Mouse (Mus musculus) forebrain, embryonic 12.5 days (tissue): ENCODE measurements around the gene Adam11. TPM values are rescaled to one million over a fixed set of nuclear protein-coding genes. Genes with fewer than 3 reads are reported as not detected.

Experiments
- ATAC-seq: fragments of 200-750 bp; cut with Nextera tagmentation; 2 replicates; pipeline ENCODE4 v1.8.0; 2017; ENCODE audit warnings: moderate TSS enrichment; ENCODE audit not compliant: low FRiP score
- H3K27ac ChIP-seq: fragments of 300-500 bp; sonication (generic); 2 replicates; pipeline ENCODE4 v1.5.1; 2016; ENCODE audit warnings: mild to moderate bottlenecking
- H3K27me3 ChIP-seq: fragments of 300-500 bp; sonication (generic); 2 replicates; pipeline ENCODE4 v1.6.1; 2016; ENCODE audit warnings: mild to moderate bottlenecking
- H3K36me3 ChIP-seq: fragments of 300-500 bp; sonication (generic); replicated peaks from 2 replicates; pipeline ENCODE4 v1.6.1; 2016; ENCODE audit warnings: mild to moderate bottlenecking
- H3K4me1 ChIP-seq: fragments of 300-500 bp; sonication (generic); 2 replicates; pipeline ENCODE4 v1.6.1; 2016
- H3K4me2 ChIP-seq: fragments of 300-500 bp; sonication (generic); 2 replicates; pipeline ENCODE4 v1.6.1; 2016; ENCODE audit warnings: mild to moderate bottlenecking, moderate library complexity
- H3K4me3 ChIP-seq: fragments of 300-500 bp; sonication (generic); replicated peaks from 2 replicates; pipeline ENCODE4 v1.5.1; 2016; ENCODE audit warnings: mild to moderate bottlenecking
- H3K9ac ChIP-seq: fragments of 300-500 bp; sonication (generic); 2 replicates; pipeline ENCODE4 v1.6.1; 2016; ENCODE audit warnings: mild to moderate bottlenecking
- H3K9me3 ChIP-seq: fragments of 300-500 bp; sonication (generic); 2 replicates; pipeline ENCODE4 v1.6.1; 2016
- WGBS: fragments of 180-500 bp; shearing (Covaris S2); methylation state at CpG from one replicate; pipeline ENCODE4 v1.1.7; 2016; 5-methylcytosine and 5-hydroxymethylcytosine counted together
- polyA plus RNA-seq: library from polyadenylated mRNA; unstranded; fragments of >200 nt; fragmentation: Nextera tagmentation; extraction: Ambion mirVana; gene quantifications from 2 replicates; pipeline ENCODE4 v1.2.1, GENCODE M21; 2016

Gene Adam11
- polyA plus RNA-seq, 1 experiment from 2014 or later = 23.0 TPM

DNA sequence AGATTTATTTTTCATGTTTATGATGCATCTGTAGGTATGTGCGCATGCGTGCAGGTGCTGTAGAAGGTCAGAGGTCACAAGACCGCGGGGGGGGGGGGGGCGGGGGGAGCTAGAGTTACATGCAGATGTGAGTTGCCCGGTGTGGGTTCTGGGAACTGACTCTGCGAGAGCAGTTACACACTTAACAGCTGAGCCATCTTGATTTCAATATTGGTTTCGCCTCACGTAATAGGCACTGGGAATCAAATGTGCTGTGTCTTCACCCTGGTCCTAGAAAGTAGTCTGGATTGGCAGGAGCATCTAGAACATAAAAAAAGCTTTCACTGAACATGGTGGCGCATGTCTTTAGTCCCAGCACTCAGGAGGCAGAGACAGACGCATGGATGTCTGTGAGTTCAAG lies 20.6 kb upstream of the Adam11 start:
- Histone ChIP-seq H3K4me3 (no peak overlapping the region), H3K27ac (no peak overlapping the region), H3K9me3 (no peaks in the 10 kb centered on the region), H3K27me3 (peaks cover 29% of the 10 kb centered on the region), H3K9ac (no peak overlapping the region), H3K4me2 (no peak overlapping the region), H3K36me3 (no peaks in the 10 kb centered on the region), H3K4me1 (peaks cover 18% of the 10 kb centered on the region)
- WGBS = 47% methylated on average over 11 of the region's 11 CpGs
- ATAC-seq = no peak

DNA sequence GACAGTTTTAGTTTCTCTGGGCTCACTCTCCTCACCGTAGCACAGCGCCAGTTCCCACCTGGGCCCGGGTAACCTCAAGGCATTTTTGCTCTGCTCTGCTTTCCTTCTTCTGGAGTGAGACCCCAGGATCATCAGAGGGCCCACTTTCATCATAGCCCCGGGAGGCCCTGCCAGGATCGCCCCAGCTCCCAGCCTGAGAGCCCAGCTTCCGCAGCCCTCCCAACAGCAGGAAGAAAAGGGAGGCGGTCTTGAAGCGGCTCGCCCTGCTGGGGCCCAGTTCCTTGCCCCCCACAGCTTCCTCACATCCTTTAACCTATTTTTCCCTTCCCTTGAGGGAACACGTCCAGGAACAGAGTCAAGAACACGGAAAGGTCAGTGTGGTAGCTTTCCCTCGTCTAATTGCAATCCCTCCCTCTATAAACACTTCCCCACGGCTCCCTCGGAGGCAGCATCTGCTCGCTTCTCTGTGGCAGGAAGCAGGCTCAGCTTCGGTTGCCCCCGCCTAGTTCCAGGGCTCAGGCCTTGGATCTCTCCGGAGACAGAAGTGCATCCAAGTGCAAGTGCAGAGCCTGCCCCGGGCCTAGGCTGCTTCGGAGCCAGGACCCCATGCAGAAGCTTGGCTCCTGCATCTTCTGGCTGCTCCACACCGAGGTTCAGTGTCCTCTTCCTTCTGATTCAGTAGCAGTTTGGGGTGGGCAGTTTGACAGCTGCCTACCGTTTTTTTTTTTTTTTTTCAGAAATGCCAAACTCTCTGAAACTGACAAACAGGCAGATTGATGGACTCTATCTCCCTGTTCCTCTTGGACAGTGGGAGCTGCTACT lies 19.9 kb upstream of the Adam11 start:
- H3K9me3 ChIP-seq = no peaks in the 10 kb centered on the region
- H3K27ac ChIP-seq = no peak overlapping the region
- H3K27me3 ChIP-seq = peaks cover 29% of the 10 kb centered on the region
- peaks cover 18% of the 10 kb centered on the region for H3K4me1 ChIP-seq
- WGBS = 12% methylated on average over 22 of the region's 22 CpGs
- H3K9ac ChIP-seq = no peak overlapping the region
- no peak overlapping the region for H3K4me3 ChIP-seq
- H3K4me2 ChIP-seq = peak overlapping the region; percentile 15; the same call in 1 of the 2 replicates
- ATAC-seq = no peak
- no peaks in the 10 kb centered on the region for H3K36me3 ChIP-seq

DNA sequence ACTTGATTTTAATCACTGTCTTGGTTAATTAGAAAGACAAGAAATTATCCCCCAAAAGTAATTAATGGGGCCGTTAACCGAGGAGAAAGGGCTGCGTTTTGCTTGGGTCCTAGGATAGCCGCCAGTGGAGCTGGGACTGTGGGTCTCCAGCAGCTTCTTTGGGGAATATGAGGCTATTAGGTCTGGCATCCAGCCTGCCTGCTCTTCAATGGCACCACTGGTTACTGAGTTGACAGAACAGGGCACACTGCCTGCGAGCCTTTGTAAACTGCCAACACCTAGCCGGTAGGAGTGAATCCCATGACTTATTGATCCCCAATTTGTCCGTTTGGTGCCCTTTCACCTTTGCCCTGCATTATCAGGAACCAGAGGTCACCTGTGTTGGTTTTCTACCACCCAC lies 19.2 kb upstream of the Adam11 start:
- H3K4me3 ChIP-seq = no peak overlapping the region
- no peaks in the 10 kb centered on the region for H3K9me3 ChIP-seq
- ATAC-seq = no peak

DNA sequence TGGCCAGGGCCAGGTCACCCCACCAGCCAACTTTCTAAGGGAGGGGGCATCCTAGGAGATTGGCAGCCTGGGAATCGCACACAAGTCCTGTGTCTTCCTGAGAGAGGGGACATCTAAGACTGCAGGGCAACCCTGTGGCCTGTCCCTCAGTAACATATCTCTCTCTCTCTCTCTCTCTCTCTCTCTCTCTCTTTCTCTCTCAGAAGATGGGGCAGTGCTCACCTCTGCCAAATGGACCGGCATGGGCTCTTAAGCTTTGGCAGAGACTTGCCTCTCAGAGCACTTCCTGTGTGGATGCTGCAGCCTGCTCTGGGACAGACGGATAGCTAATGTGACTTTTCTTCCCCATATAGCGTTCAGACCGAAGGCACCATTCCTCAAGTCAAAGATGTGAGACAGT lies 18.4 kb upstream of the Adam11 start:
- 90% methylated on average over 5 of the region's 5 CpGs for WGBS
- Histone ChIP-seq H3K36me3 (no peaks in the 10 kb centered on the region), H3K9ac (no peak overlapping the region), H3K4me2 (no peak overlapping the region), H3K4me3 (no peak overlapping the region), H3K27ac (no peak overlapping the region), H3K4me1 (peaks cover 18% of the 10 kb centered on the region), H3K9me3 (no peaks in the 10 kb centered on the region), H3K27me3 (peaks cover 25% of the 10 kb centered on the region)
- ATAC-seq = no peak

More for the DNA sequence above, 19.2 kb upstream of the Adam11 start:
- H3K36me3 ChIP-seq = no peaks in the 10 kb centered on the region
- H3K4me2 ChIP-seq = no peak overlapping the region
- 37% methylated on average over 7 of the region's 7 CpGs for WGBS
- peaks cover 18% of the 10 kb centered on the region for H3K4me1 ChIP-seq
- H3K27ac ChIP-seq = no peak overlapping the region
- no peak overlapping the region for H3K9ac ChIP-seq
- peaks cover 29% of the 10 kb centered on the region for H3K27me3 ChIP-seq

DNA sequence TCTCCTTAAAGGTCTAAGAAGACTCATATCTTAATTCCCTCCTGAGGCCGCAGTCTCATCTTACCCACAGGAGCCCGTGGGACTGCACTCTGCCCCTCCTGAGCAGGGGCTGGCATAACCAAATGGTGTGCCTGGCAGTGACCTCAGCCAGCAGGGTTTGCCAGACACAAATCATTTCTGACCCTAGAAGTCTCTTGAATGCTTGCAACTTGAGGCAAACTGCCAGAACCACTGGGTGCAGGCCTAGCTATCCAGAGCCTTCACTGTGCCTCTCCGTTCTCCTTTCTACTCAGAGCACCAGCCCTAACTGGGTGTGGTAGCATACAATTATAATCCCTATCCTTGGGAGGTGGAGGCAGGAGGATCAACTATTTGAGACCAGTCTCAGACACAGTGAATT lies 16.5 kb upstream of the Adam11 start:
- Histone ChIP-seq H3K9me3 (no peaks in the 10 kb centered on the region), H3K9ac (no peak overlapping the region), H3K4me2 (no peak overlapping the region), H3K27me3 (peaks cover 12% of the 10 kb centered on the region; the same call in 1 of the 2 replicates), H3K4me3 (no peak overlapping the region), H3K36me3 (no peaks in the 10 kb centered on the region), H3K4me1 (peaks cover 14% of the 10 kb centered on the region), H3K27ac (no peak overlapping the region)
- no peak for ATAC-seq
- 89% methylated on average over 3 of the region's 3 CpGs for WGBS

DNA sequence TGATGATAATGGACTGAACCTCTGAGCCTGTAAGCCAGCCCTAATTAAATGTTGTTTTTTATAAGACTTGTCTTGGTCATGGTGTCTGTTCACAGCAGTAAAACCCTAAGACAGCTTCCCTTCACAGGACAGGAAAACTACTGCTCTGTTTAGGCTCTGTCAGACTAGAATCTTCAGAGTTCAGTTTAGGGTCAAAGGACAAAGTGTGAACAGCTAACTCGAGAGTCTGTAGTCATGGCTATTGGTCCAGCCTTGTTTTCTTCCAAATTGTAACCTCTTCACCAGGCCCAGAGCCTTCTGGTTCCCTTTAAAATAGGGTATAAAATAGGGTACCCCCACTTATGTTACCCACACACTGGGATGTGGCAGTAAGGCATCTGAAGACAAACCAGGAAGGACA lies 13.4 kb upstream of the Adam11 start:
- peaks cover 2% of the 10 kb centered on the region; the same call in 1 of the 2 replicates for H3K4me1 ChIP-seq
- WGBS = 78% methylated on average over 1 of the region's 1 CpGs
- no peak for ATAC-seq
- H3K4me2 ChIP-seq = no peak overlapping the region
- no peak overlapping the region for H3K27ac ChIP-seq
- peaks cover 1% of the 10 kb centered on the region; the same call in 1 of the 2 replicates for H3K27me3 ChIP-seq
- no peaks in the 10 kb centered on the region for H3K9me3 ChIP-seq
- H3K36me3 ChIP-seq = no peaks in the 10 kb centered on the region
- no peak overlapping the region for H3K9ac ChIP-seq
- H3K4me3 ChIP-seq = no peak overlapping the region

DNA sequence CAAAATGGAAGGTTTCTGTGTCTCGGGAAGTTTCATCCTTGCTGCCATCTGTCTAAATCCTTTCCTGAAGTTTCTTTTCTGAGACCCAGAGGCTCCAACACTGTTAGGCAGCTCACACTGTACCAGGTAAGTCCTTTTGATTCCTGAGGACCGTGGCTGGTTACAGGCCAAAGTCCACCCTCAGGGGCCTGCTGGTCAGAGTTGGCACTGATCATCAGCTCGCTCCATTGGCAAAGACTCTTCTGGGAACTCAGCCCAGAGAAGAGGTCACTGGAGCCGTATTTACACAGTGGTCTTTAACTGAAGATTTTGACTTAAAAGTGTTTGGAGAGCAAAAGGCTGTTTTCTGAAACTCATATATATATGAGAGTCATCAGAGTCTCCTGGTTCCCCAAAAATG lies 12.9 kb upstream of the Adam11 start:
- Histone ChIP-seq H3K27ac (no peak overlapping the region), H3K27me3 (no peaks in the 10 kb centered on the region; the same call in 1 of the 2 replicates), H3K9me3 (no peaks in the 10 kb centered on the region), H3K4me1 (peaks cover 7% of the 10 kb centered on the region), H3K4me2 (no peak overlapping the region), H3K9ac (no peak overlapping the region), H3K4me3 (no peak overlapping the region), H3K36me3 (no peaks in the 10 kb centered on the region)
- ATAC-seq = no peak
- 79% methylated on average over 4 of the region's 4 CpGs for WGBS

DNA sequence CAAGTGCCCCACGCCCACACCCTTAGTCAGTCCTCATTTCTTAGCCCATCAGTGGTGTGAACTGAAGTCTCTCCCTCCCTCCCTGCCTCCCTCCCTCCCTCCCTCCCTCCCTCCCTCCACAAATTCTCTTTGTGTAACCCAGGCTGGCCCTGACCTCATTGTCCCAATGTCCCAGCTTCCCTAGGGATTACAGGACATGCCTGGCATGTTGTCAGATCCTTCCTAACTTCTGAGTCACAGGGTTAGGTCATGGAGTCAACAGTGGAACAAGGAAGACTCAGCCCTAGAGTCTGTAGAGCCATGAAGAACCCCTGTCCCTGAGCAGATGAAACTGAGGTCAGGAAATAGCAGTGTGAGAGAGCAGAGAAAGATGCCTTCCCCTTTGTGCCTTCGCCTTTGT lies 11.5 kb upstream of the Adam11 start:
- H3K4me2 ChIP-seq = no peak overlapping the region
- no peak for ATAC-seq
- no peaks in the 10 kb centered on the region for H3K36me3 ChIP-seq
- 82% methylated on average over 2 of the region's 2 CpGs for WGBS
- no peaks in the 10 kb centered on the region; the same call in 1 of the 2 replicates for H3K27me3 ChIP-seq
- peaks cover 20% of the 10 kb centered on the region for H3K4me1 ChIP-seq
- no peak overlapping the region for H3K27ac ChIP-seq
- H3K4me3 ChIP-seq = no peak overlapping the region
- H3K9me3 ChIP-seq = no peaks in the 10 kb centered on the region
- no peak overlapping the region for H3K9ac ChIP-seq

DNA sequence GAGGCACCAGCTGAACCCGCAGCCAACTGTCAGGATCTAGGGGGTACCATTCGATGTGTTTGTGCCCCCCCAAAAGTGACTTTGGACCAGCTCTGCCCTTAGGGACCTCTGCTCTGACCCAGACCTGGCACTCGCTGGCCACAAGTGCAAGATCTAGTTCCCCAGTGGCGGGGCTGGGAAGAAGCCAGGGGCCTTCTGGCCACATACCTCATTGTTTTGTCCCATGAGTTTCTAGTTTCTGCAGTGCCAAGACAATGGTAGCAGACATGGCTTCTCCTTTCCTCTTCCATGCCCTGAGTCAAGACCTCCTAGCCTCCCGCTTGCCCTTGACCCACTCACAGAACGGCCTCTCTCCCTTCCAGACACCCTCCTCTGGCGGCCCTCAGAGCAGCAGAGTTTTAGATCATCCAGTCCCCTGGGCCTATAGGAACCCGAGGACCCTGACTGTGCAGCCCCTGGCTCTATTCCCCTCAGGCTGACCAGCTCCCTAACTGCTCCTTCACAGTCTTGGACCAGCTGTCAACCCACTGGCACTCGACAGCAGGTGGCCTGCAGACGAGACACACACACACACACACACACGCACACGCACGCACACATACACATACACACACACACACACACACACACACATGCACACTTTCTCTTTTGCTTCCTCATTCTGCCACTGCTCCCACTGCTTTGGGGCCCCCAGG lies 8.2 kb upstream of the Adam11 start:
- WGBS = 61% methylated on average over 13 of the region's 13 CpGs
- no peak overlapping the region for H3K27ac ChIP-seq
- no peak overlapping the region for H3K4me2 ChIP-seq
- H3K4me1 ChIP-seq = peaks cover 25% of the 10 kb centered on the region
- no peaks in the 10 kb centered on the region for H3K36me3 ChIP-seq
- peak overlapping the region; percentile 38; the same call in 1 of the 2 replicates for H3K9ac ChIP-seq
- H3K9me3 ChIP-seq = no peaks in the 10 kb centered on the region
- no peak overlapping the region for H3K4me3 ChIP-seq
- peaks cover 6% of the 10 kb centered on the region; the same call in 1 of the 2 replicates for H3K27me3 ChIP-seq
- ATAC-seq = peak; percentile 56; the same call in 1 of the 2 replicates

DNA sequence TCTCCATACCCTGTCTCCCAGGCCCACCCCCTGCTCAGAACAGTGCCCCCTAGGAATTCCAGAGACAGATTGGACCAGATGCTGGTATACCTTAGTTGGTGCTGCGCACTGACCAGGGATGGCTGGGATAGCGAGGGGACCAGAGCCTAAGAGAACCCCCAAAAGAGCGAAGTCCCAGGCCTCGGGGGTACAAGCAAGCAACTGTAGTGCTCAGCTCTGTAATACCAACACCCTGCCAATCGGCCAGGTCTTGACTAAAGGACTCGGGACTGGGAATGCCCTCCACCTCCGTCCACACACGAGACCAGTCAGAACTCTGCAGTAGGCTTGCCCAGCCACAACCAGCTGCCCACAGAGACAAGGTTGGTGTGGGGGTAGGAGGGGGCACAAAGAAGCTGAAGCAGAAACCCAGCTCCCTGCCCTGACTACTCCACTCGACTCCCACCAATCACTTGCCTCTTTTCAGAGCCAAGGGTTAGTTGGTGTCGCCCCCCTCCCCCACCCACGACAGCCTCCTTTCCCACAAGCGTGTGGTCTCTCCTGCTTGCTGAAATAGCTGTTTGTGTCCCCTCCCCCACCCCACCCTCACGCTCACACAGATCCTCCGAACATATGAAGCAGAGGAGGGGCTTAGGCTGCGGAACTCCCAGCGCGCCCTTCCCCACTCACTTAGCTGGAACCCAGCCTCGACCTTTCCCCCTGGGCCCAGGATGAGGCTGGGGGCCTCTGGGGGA lies 7.5 kb upstream of the Adam11 start:
- H3K4me2 ChIP-seq = peak overlapping the region; percentile 25
- H3K9me3 ChIP-seq = no peaks in the 10 kb centered on the region
- peak overlapping the region; percentile 38 for H3K9ac ChIP-seq
- 0 out of 2 replicates have a peak overlapping the region, but pooled peaks have one; percentile 11 for H3K27ac ChIP-seq
- 47% methylated on average over 18 of the region's 18 CpGs for WGBS
- H3K27me3 ChIP-seq = peaks cover 6% of the 10 kb centered on the region; the same call in 1 of the 2 replicates
- H3K4me1 ChIP-seq = peaks cover 25% of the 10 kb centered on the region
- no peaks in the 10 kb centered on the region for H3K36me3 ChIP-seq
- ATAC-seq = peak; percentile 54
- H3K4me3 ChIP-seq = 0 out of 2 replicates have a peak overlapping the region, but pooled peaks have one; percentile 7

DNA sequence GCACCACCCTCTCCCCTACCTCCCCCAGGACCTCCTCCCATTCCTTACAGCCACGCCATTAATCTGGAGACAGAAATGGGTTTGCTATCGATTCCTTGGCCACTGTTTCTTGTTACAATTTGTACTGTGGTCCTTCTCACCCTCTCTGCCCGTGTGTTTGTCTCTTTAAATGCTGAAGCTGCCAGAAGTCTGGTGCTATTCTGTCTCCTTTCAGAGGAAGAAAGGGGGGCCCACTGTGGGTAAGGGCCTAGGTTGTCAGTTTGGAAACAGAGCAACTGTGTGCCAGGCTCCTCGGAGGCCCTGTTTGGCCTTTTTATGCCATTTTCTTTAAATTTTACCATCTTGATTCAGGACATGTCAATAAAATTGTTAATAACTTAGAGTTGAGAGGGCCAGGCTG lies 6.8 kb upstream of the Adam11 start:
- H3K27ac ChIP-seq = peak overlapping the region; percentile 36; the same call in 1 of the 2 replicates
- 28% methylated on average over 4 of the region's 4 CpGs for WGBS
- no peaks in the 10 kb centered on the region for H3K9me3 ChIP-seq
- H3K27me3 ChIP-seq = peaks cover 6% of the 10 kb centered on the region; the same call in 1 of the 2 replicates
- H3K4me3 ChIP-seq = no peak overlapping the region
- H3K36me3 ChIP-seq = no peaks in the 10 kb centered on the region
- peak; percentile 44; the same call in 1 of the 2 replicates for ATAC-seq
- H3K4me1 ChIP-seq = peaks cover 25% of the 10 kb centered on the region
- peak overlapping the region; percentile 25 for H3K4me2 ChIP-seq
- H3K9ac ChIP-seq = peak overlapping the region; percentile 38

DNA sequence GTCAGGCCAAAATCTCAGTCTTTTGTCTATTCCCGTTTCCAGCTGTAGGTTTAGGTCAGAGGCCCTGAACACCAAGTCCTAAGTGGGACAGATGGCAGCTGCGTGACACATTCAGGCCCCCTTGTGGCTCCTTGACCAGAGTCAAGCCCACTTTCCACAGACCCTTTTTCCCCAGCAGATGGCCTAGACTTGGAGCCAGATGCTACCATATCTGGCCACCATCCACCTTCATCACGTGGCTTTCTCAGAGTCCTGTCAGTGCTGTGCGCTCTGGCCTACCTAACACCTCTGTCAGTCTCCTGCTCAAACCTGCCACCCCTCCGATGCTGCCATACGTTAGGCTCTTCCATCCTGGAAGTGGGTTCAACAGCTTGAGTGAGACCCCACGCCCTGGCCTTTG lies 5.8 kb upstream of the Adam11 start:
- Histone ChIP-seq H3K27ac (0 out of 2 replicates have a peak overlapping the region, but pooled peaks have one; percentile 36), H3K27me3 (peaks cover 16% of the 10 kb centered on the region), H3K4me3 (no peak overlapping the region), H3K9me3 (no peaks in the 10 kb centered on the region), H3K36me3 (no peaks in the 10 kb centered on the region), H3K4me1 (peaks cover 25% of the 10 kb centered on the region), H3K4me2 (no peak overlapping the region), H3K9ac (no peak overlapping the region)
- no peak for ATAC-seq
- 87% methylated on average over 7 of the region's 7 CpGs for WGBS
